Comparison of ENCODE assay signal across 28 mouse cellular contexts in genomic region chr13:93385147-93385546, GRCm38 (mm10).
A peak's percentile ranks its signal among the peaks of the same experiment; 100 is the strongest.
DNase-seq lines count a peak whose midpoint lies in the region; ATAC-seq and TF ChIP-seq lines count a peak whose summit lies in the region.
"Had no signal": no experiment of that assay in that cellular context is flagged by ENCODE, and none has a peak within 500 bp of the region (broad histone marks: within the 10 kb centered on the region; RNA-seq: fewer than 3 reads in every experiment).

No protein-coding gene starts in this region.

- no peak for ATAC-seq in liver, embryonic 12.5 days
- no peak for ATAC-seq in liver, embryonic 11.5 days (replicated peaks; ENCODE audit: low FRiP score)
- no peak for ATAC-seq in liver, embryonic 15.5 days (ENCODE audit: insufficient read depth)
- ATAC-seq in liver, postnatal 0 days: no peak
- ATAC-seq: CD4-positive, CD25-positive, alpha-beta regulatory T cell, adult 4 months; forebrain, embryonic 14.5 days; forebrain, embryonic 16.5 days had no signal

- no peak for TF ChIP-seq RAD21 in MEL (IDR thresholded peaks at IDR 0.05; ENCODE audit: low read depth, low read length)

- TF ChIP-seq POLR2A in MEL (IDR thresholded peaks at IDR 0.05; ENCODE audit: control insufficient read depth in 1 of 2, insufficient read depth in 1 of 2, low read depth in 1 of 2, low read length in 2 of 2, poor library complexity in 1 of 2): no peak

- no peak for DNase-seq in liver, embryonic 11.5 days (ENCODE audit: low spot score)
- DNase-seq in MEL (ENCODE audit: low read depth, low spot score): peak; percentile 51
- no peak for DNase-seq in liver, postnatal 0 days
- DNase-seq in spleen, postnatal 36 days (ENCODE audit: low spot score in 2 of 2): no peak
- DNase-seq in adipocyte (ENCODE audit: low spot score): no peak
- DNase-seq: adrenal gland, adult 8-10 months; adrenal gland, postnatal 14 days; adrenal gland, postnatal 36 days; B cell, adult 2 months; cerebellum, adult 11 months; cerebellum, adult 18-20 months; cerebellum, adult 8-10 months; cerebellum, adult 9-11 months; cerebellum, postnatal 14 days; cerebellum, postnatal 36 days; embryo, embryonic 11 days had no signal

- no peak overlapping the region for H3K4me2 ChIP-seq in liver, embryonic 12.5 days
- no peak overlapping the region for H3K4me2 ChIP-seq in liver, embryonic 11.5 days
- no peak overlapping the region for H3K4me2 ChIP-seq in liver, embryonic 15.5 days
- no peak overlapping the region for H3K4me2 ChIP-seq in liver, postnatal 0 days (ENCODE audit: low read depth, low read length)
- H3K4me2 ChIP-seq: embryonic facial prominence, embryonic 13.5 days; embryonic facial prominence, embryonic 15.5 days; forebrain, embryonic 12.5 days had no signal

- H3K27me3 ChIP-seq in liver, embryonic 12.5 days (replicated peaks): no peaks in the 10 kb centered on the region
- no peaks in the 10 kb centered on the region for H3K27me3 ChIP-seq in liver, embryonic 11.5 days (replicated peaks; ENCODE audit: control insufficient read depth, insufficient read depth, low read length)
- no peaks in the 10 kb centered on the region for H3K27me3 ChIP-seq in MEL (ENCODE audit: control insufficient read depth in 1 of 2, insufficient read depth in 2 of 2, low read length in 2 of 2)
- H3K27me3 ChIP-seq in liver, embryonic 15.5 days: no peaks in the 10 kb centered on the region
- no peaks in the 10 kb centered on the region for H3K27me3 ChIP-seq in liver, postnatal 0 days (ENCODE audit: insufficient read depth, low read length)
- H3K27me3 ChIP-seq: CH12.LX; embryonic facial prominence, embryonic 13.5 days; embryonic facial prominence, embryonic 15.5 days; forebrain, embryonic 12.5 days had no signal

- H3K4me1 ChIP-seq in liver, embryonic 12.5 days: peaks cover 81% of the 10 kb centered on the region
- peaks cover 42% of the 10 kb centered on the region for H3K4me1 ChIP-seq in liver, embryonic 11.5 days (replicated peaks; ENCODE audit: control insufficient read depth, insufficient read depth, low read length)
- H3K4me1 ChIP-seq in MEL (ENCODE audit: control insufficient read depth in 1 of 2, insufficient read depth in 2 of 2, low read length in 2 of 2): peaks cover 38 to 54% of the 10 kb centered on the region in 2 experiments
- peaks cover 75% of the 10 kb centered on the region for H3K4me1 ChIP-seq in liver, embryonic 15.5 days (replicated peaks)
- peaks cover 28% of the 10 kb centered on the region for H3K4me1 ChIP-seq in liver, postnatal 0 days (ENCODE audit: insufficient read depth)
- H3K4me1 ChIP-seq: embryonic facial prominence, embryonic 13.5 days; embryonic facial prominence, embryonic 15.5 days; forebrain, embryonic 12.5 days had no signal

- TF ChIP-seq CTCF in MEL (IDR thresholded peaks at IDR 0.05 in 2 of 3, conservative IDR thresholded peaks at IDR 0.05 in 1 of 3; ENCODE audit: control insufficient read depth in 1 of 3, insufficient read depth in 1 of 3, low read depth in 2 of 3, low read length in 3 of 3, poor library complexity in 1 of 3, severe bottlenecking in 1 of 3): no peak
- TF ChIP-seq CTCF in liver, postnatal 0 days (IDR thresholded peaks at IDR 0.05; ENCODE audit: low read depth): no peak

- TF ChIP-seq EP300 in MEL (IDR thresholded peaks at IDR 0.05; ENCODE audit: low read depth in 1 of 2, low read length in 2 of 2): peak; percentile 34 to 60; a peak in 3 of 4 replicates
- TF ChIP-seq EP300 in liver, postnatal 0 days (IDR thresholded peaks at IDR 0.05; ENCODE audit: low read depth): no peak

- peak overlapping the region; percentile 95 for H3K27ac ChIP-seq in liver, embryonic 12.5 days
- no peak overlapping the region for H3K27ac ChIP-seq in liver, embryonic 11.5 days (ENCODE audit: low read depth, low read length)
- peak overlapping the region; percentile 86 for H3K27ac ChIP-seq in MEL (ENCODE audit: control insufficient read depth, low read depth, low read length)
- peak overlapping the region; percentile 88 for H3K27ac ChIP-seq in liver, embryonic 15.5 days (replicated peaks)
- peak overlapping the region; percentile 31; the same call in 1 of the 2 replicates for H3K27ac ChIP-seq in liver, postnatal 0 days (ENCODE audit: low read depth)
- H3K27ac ChIP-seq: embryonic facial prominence, embryonic 13.5 days; embryonic facial prominence, embryonic 15.5 days; forebrain, embryonic 10.5 days; forebrain, embryonic 12.5 days had no signal

- no peaks in the 10 kb centered on the region for H3K36me3 ChIP-seq in liver, embryonic 12.5 days
- H3K36me3 ChIP-seq in liver, embryonic 11.5 days (ENCODE audit: control insufficient read depth, insufficient read depth, low read length): no peaks in the 10 kb centered on the region
- H3K36me3 ChIP-seq in MEL (ENCODE audit: control insufficient read depth in 1 of 2, insufficient read depth in 2 of 2, low read length in 2 of 2): peaks cover 0 to 69% of the 10 kb centered on the region in 2 experiments; a peak in 2 of 4 replicates
- H3K36me3 ChIP-seq in liver, embryonic 15.5 days (replicated peaks): no peaks in the 10 kb centered on the region
- H3K36me3 ChIP-seq in liver, postnatal 0 days (replicated peaks; ENCODE audit: insufficient read depth, low read length): no peaks in the 10 kb centered on the region
- H3K36me3 ChIP-seq: embryonic facial prominence, embryonic 13.5 days; embryonic facial prominence, embryonic 15.5 days; forebrain, embryonic 10.5 days; forebrain, embryonic 12.5 days had no signal

- no peaks in the 10 kb centered on the region for H3K9me3 ChIP-seq in liver, embryonic 12.5 days (replicated peaks)
- no peaks in the 10 kb centered on the region for H3K9me3 ChIP-seq in liver, embryonic 11.5 days (ENCODE audit: control insufficient read depth, low read length)
- no peaks in the 10 kb centered on the region for H3K9me3 ChIP-seq in MEL (replicated peaks; ENCODE audit: insufficient read depth, low read length)
- no peaks in the 10 kb centered on the region for H3K9me3 ChIP-seq in liver, embryonic 15.5 days (replicated peaks)
- H3K9me3 ChIP-seq in liver, postnatal 0 days (ENCODE audit: low read length): no peaks in the 10 kb centered on the region
- H3K9me3 ChIP-seq: embryonic facial prominence, embryonic 13.5 days; embryonic facial prominence, embryonic 15.5 days; forebrain, embryonic 10.5 days; forebrain, embryonic 12.5 days; G1E had no signal

- H3K79me2 ChIP-seq in MEL (ENCODE audit: control insufficient read depth, insufficient read depth, low read length, poor library complexity): no peaks in the 10 kb centered on the region; the same call in 1 of the 2 replicates

- WGBS in liver, embryonic 12.5 days (ENCODE audit: insufficient replicate concordance): 70% methylated on average over 1 of the region's 1 CpGs
- WGBS in liver, embryonic 11.5 days: 75% methylated on average over 1 of the region's 1 CpGs
- 72% methylated on average over 1 of the region's 1 CpGs for WGBS in liver, embryonic 15.5 days (ENCODE audit: insufficient replicate concordance)
- WGBS in liver, postnatal 0 days (ENCODE audit: insufficient replicate concordance): 86% methylated on average over 1 of the region's 1 CpGs

- H3K4me3 ChIP-seq in liver, embryonic 12.5 days: no peak overlapping the region
- no peak overlapping the region for H3K4me3 ChIP-seq in liver, embryonic 11.5 days (ENCODE audit: low read depth, low read length)
- H3K4me3 ChIP-seq in MEL (ENCODE audit: control insufficient read depth in 1 of 2, insufficient read depth in 1 of 2, low read depth in 2 of 2, low read length in 2 of 2): no peak overlapping the region
- H3K4me3 ChIP-seq in liver, embryonic 15.5 days (replicated peaks): no peak overlapping the region
- no peak overlapping the region for H3K4me3 ChIP-seq in liver, postnatal 0 days (ENCODE audit: low read depth, low read length)
- H3K4me3 ChIP-seq: embryonic facial prominence, embryonic 13.5 days; embryonic facial prominence, embryonic 15.5 days; erythroblast, embryonic 14.5 days; forebrain, embryonic 10.5 days; forebrain, embryonic 12.5 days had no signal

- no peak overlapping the region for H3K9ac ChIP-seq in liver, embryonic 12.5 days
- no peak overlapping the region for H3K9ac ChIP-seq in liver, embryonic 11.5 days (ENCODE audit: low read depth, low read length)
- no peak overlapping the region for H3K9ac ChIP-seq in MEL (ENCODE audit: control insufficient read depth, low read depth, low read length, poor library complexity, severe bottlenecking)
- no peak overlapping the region for H3K9ac ChIP-seq in liver, embryonic 15.5 days
- no peak overlapping the region for H3K9ac ChIP-seq in liver, postnatal 0 days (replicated peaks)
- H3K9ac ChIP-seq: embryonic facial prominence, embryonic 13.5 days; embryonic facial prominence, embryonic 15.5 days; forebrain, embryonic 12.5 days had no signal

TF ChIP-seq in MEL, 35 proteins besides CTCF, POLR2A, EP300 and RAD21 (continues in another document):
- no peak for TF ChIP-seq CHD2 (IDR thresholded peaks at IDR 0.05; ENCODE audit: low read length)
- TF ChIP-seq GABPA (IDR thresholded peaks at IDR 0.05; ENCODE audit: low read depth, low read length): no peak
- peak; percentile 20; the same call in 1 of the 2 replicates for TF ChIP-seq ETS1 (IDR thresholded peaks at IDR 0.05; ENCODE audit: low read depth, low read length)
- no peak for TF ChIP-seq POLR2AphosphoS5 (IDR thresholded peaks at IDR 0.05; ENCODE audit: borderline replicate concordance, low read depth, low read length)
- TF ChIP-seq MAZ (IDR thresholded peaks at IDR 0.05; ENCODE audit: low read depth, low read length): no peak
- no peak for TF ChIP-seq E2F4 (IDR thresholded peaks at IDR 0.05; ENCODE audit: borderline replicate concordance, low read depth, low read length)
- TF ChIP-seq NELFE (IDR thresholded peaks at IDR 0.05; ENCODE audit: low read depth, low read length): no peak
- no peak for TF ChIP-seq UBTF (IDR thresholded peaks at IDR 0.05; ENCODE audit: borderline replicate concordance, insufficient read depth, low read depth, low read length)
- peak; percentile 39 for TF ChIP-seq GATA1 (IDR thresholded peaks at IDR 0.05; ENCODE audit: low read depth, low read length)
- no peak for TF ChIP-seq KAT2A (conservative IDR thresholded peaks at IDR 0.05; ENCODE audit: low read depth, low read length)
- peak; percentile 20; the same call in 1 of the 2 replicates for TF ChIP-seq USF1 (IDR thresholded peaks at IDR 0.05; ENCODE audit: low read depth, low read length)
- no peak for TF ChIP-seq POLR2AphosphoS2 (IDR thresholded peaks at IDR 0.05; ENCODE audit: low read length)
- TF ChIP-seq MAX (IDR thresholded peaks at IDR 0.05; ENCODE audit: low read length): no peak
- TF ChIP-seq BHLHE40 (IDR thresholded peaks at IDR 0.05; ENCODE audit: borderline replicate concordance, low read depth, low read length): peak; percentile 29; the same call in 1 of the 2 replicates
- TF ChIP-seq USF2 (IDR thresholded peaks at IDR 0.05; ENCODE audit: borderline replicate concordance in 1 of 2, insufficient read depth in 1 of 2, low read depth in 1 of 2, low read length in 2 of 2): no peak
- TF ChIP-seq ZMIZ1 (IDR thresholded peaks at IDR 0.05; ENCODE audit: low read depth, low read length): 0 out of 2 replicates have a peak, but pooled peaks have one; percentile 14
- TF ChIP-seq TCF12 (IDR thresholded peaks at IDR 0.05; ENCODE audit: low read depth, low read length): peak; percentile 33; the same call in 1 of the 2 replicates
- TF ChIP-seq MXI1 (IDR thresholded peaks at IDR 0.05; ENCODE audit: low read depth, low read length): no peak
